Mouse (Mus musculus): ENCODE data around the gene Zfp771.

The Zfp771 gene

DNA sequence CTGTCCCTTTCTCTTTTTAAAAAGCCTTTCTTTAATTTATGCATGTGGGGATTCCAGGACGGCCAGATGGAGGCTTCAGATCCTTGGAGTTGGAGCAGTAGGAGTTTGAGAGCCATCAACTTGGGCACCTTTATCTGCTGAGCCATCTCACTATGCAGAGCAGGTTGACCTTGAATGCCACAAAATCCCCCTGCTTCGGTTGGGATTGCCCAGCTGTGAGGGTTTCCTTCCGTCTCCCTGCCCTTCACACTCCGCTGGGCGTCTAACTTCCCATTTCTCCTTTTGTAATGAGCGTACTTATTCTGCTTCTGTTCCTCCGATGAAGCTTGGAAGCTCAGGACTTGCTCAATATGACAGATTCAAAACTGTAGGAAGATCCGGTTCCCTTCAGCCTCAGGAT, 46.1 kb downstream of the Zfp771 start:
- DNase-seq = no peak

DNA sequence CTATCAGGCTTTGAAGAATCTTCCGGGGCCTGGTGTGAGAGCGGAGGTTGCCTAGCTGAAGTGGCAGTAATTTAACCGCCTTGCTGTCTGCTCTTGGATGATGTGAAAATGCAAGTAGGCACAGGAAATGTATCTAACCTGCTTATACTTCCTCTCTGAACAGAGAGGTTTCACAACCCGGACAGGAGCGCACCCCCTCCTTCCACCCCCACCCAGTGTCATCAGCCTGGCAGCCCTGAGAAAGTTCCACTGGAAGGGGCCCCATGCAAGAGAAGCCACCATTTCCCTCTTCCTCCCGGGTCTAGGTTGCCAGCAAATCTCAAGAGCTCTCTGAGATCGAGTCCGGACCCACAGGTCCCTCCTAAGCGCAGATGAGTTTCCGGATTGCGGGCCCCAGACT, 52.0 kb downstream of the Zfp771 start, which contains the start of gene Itgal:
TSS of gene Itgal (plus strand) at position 163 of the 400 bp plus-strand sequence.
- DNase-seq = no peak

DNA sequence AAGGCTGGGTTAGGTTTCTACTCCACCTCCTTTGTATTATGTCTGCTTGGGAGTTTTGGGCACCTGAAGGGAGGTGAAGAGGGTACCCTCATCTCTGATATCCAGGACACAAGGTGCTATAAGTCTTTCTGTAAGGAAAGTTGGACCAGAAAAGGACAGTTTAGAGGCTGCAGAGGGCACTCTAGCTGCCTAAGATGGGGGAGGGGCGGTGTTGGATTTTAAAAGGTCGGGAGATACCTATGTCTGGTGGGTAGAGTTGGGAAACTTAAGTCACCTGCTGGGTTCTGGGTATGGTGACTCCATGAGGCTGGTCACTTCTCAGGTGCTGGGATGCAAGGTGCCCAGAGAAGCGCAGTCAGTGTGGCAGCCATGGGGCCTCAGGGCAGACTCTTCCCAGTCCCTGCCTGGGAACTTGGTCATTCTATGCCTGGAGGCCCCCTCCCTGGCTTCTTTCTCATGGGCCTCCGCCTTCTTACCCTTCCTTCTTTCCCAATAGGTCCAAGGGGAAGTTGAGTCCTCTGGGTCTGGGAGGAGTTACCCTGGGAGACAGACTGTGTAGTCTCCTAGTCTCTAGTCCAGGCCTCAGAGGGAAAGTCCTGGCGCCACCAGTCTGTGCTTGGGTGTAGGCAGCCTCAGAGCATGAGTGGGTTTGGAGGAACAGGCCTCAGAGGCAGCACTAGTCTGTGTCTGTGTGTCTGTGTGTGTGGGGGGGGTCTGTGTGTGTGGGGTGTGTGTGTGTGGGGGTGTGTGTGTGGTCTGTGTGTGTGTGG, 52.9 kb downstream of the Zfp771 start:
- DNase-seq = no peak

DNA sequence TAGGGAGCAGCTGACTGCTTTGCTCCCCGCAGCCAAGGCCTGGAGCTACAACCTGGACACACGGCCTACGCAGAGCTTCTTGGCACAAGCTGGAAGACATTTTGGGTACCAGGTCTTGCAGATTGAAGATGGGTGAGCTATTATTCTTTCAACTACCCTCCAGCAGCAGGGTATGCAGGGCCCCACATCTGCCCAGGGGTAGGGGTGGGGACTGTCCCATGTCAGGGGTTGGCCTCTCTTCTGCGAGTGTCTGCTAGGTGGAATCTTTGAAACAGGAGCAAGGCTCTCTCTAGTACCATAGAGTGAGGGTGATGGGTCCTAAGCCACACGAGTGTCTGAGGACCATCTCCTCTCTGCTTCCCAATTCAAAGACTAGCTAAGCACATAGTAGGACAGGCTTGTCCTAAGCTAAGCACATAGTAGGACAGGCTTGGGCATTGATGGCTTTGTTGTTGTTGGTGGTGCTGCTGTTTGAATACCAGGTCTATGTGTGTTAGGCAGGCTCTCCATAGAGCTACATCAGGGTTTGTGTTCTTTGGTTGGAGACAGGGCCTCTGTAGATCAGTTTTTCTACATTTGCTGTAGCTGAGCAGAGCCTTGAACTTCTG, 53.6 kb downstream of the Zfp771 start:
- no peak for DNase-seq

Data from right cerebral cortex, postnatal 14 days (tissue).